Mouse (Mus musculus) E14TG2a.4 (cell line): ENCODE results near the gene Hba-x.

Source experiments
- CTCF ChIP-seq: conservative IDR thresholded peaks from 2 replicates; pipeline ENCODE4 v1.5.1; 2014; ENCODE audit warnings: low read length
- NANOG ChIP-seq: IDR thresholded peaks from 2 replicates; pipeline ENCODE4 v1.6.1; 2014; ENCODE audit warnings: borderline replicate concordance, low read length, mixed read lengths
- POU5F1 ChIP-seq: IDR thresholded peaks from 2 replicates; pipeline ENCODE4 v1.6.1; 2014; ENCODE audit warnings: low read length, borderline replicate concordance

DNA sequence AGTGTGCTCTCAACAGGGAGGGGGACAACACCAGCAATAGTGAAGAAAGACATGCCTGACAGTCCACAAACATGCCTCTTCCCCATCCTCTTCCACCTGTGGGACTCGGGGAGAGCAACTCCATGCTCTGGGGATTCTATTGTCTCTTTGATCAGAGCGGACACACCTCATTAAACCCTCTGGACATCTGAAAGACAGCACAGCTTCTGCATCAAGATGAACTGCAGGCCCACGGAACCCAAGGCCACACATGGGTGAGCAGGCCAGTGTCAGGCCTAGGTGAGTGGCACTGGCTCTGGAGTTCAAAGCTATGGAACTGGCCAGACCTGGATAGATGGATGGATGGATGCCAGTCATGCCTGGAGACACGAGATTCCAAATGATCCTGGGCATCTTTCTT is 33.2 kb downstream of the Hba-x start:
- TF ChIP-seq CTCF (no peak), NANOG (no peak), POU5F1 (no peak)
